Mouse (Mus musculus) kidney, adult 18-20 months (tissue): ENCODE measurements at regions not wholly inside any gene's neighbourhood (a gene's known extent, or its start where the extent isn't known, plus 50 kb on each side); places are given as distances from the start of the nearest gene placed in this dataset.

ENCODE experiments used
- DNase-seq: peaks from one replicate; pipeline ENCODE4 v3.0.0; 2021

DNA sequence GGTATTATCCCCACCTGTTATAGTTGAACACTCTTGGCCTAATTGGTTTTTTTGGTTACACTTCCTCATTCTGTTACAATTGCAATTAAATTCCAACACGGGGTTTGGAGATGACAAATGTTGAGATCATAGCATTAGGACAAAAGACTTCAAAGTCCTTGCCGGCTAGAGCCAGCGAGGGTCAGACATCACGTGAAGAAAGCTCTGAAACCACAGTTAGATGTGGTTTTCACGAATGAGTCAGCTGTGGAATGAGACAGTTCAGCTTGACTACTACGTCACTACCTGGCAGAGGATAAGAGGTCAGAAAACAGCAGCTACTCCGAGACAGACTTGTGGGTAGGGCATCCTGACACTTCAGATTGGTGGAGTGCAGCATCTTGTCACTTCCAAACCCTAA lies 55.5 kb upstream of the Trio start:
- no peak for DNase-seq

DNA sequence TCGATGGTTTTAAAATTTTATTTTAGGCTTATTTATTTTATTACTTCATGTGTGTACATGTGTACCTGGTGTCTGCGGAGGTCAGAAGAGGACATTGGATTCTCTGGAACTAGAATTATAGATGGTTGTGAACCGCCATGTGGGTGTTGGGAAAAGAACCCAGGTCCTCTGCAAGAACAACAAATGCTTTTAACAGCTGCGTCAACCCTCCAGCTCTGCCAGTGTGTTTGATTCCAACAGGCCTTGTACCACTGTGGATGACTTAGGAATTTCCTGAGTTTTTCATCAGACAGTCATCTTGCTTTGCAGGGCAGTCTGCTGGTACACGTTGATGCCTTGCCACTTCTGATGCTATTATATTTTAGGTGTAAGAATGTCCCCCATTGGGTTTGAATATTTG lies 56.8 kb upstream of the Trio start:
- DNase-seq = no peak

DNA sequence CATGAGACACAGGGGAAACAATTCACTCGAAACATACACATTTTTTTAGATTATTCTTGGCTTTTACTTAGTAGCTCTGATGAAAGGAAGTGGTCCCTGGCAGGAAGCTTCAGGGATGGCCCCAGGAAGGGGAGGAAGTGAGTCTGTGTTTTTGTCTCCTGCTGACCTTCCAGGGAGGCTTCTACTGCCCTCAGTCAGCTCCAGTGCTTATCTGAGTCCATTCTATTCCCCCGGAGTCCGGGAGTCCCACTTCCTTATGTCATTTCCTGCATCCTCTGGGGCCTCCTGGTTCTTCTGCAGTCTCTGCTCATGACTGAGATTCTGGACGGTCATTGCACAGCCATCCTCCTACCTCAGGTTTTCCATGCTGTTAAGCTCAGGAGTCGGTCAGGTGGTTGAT lies 80.3 kb upstream of the Trio start:
- no peak for DNase-seq

DNA sequence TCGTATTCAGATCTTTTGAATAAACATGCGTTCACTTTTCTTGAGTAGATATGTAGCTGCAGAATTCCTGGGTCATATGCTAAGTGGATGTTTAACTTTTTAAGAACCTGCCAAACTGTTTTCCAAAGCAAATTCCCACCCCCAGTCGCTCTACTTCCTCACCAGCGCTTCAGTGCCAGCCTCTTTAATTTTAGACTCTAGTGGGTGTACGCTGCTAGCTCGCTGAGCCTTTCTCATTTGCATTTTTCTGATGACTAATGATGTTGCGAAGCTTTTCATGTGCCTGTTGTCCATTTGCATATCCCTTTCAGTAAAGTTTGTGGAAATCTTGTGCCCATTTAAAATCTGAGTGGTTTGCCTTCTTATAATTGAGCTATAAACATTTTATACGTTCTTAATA lies 84.3 kb upstream of the Trio start:
- DNase-seq = peak; percentile 7

DNA sequence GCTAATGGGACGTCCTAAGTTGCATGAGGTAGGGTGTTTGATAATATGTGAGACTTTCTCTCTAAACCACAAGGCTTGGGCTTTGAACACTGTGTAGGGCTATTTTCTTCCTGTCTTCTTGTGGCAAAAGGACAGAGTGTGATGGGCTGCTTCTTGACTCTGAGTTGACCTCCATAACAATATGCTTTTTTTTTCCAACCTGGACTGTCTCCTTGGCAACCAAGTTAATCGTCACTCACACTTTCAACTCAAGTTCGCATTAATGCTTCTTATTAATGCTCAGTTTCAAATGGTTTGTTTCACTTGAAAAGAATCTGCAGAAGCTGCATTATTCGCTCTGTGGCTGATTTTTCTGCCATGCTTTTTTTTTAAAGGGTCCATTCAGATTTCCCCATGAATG lies 87.8 kb upstream of the Trio start:
- DNase-seq = no peak

DNA sequence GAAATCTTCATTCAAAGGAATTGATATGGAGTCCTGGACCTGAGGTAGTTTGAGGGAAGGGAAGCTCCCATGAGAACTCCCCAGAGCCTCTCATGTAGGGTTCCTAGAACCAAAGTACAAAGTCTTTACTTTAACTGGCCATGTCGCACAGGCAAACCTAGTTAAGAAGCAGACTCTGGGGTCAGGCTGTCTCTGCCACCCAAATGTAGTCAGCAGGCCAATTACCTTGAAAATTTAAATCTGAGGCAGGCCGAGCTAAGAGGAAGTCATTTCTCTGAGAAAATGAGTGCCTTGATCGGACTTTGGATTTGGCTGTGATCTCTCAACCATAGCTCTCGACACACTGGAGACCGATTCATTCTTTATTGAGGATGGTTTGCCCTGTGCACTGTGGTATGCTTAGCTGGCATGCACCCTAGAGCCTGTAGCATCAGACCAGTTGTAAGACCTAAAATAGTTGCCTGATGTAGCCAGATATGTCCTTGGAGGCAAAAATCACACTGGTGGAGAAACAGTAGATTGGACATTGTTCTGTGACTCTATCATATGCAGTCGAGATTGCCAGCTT lies 88.6 kb upstream of the Trio start:
- peak; percentile 21 for DNase-seq

DNA sequence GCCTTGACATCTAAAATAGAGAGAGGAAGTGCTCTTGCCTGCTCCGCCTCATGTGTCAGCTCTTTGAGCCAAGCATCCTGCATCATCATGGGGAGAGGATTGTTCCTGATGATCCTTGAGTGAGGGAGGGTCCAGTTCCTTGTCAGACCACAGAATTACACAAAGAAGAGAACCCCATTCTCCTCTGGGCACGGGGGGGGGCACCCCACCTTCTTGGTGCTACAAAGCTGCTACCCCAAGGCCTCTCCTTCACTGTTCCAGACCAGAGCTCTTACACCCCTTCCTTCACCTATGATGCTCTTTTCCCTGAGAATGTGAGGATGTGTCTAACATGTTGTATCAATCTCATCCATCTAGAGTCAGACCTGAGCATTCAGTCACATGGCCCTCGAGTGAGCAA lies 76.7 kb upstream of the Dnah5 start:
- DNase-seq = no peak

DNA sequence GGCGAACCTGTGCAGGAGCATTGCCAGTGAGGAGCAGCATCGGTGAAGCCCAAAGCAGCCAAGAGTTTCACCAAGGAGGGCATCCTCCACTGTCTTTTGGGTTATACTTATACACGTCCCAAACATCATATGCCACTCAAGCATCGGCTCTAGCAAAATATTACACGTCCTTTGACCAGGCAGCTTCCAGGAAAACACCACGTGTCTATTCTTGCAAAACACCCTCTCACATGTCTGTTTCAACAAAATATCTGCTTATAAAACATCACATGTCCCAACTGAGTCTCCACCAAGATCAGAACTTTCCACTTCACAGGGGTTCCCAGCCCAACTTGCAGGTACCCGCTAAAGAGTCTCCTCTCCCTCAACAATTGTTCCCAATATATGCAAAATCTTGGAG lies 74.0 kb upstream of the Dnah5 start:
- DNase-seq = no peak

DNA sequence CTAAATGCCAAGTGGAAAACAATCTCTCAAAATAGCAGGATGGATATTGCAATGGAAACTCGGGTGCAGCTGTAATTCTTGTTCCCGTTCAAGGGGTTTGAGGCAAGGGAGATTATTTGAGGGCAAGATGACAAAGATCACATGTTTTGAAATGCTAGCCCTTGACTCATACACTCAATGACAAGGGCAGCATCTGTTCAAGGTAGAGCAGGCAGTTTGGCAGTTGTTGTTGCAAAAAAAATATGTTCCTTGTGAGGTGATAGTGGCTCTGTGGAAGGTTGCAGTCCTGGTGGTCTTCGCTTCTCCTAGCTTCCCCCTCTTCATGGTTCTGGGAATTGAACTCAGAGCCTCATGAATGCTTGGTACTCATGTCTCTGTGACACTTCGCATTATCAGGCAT lies 72.0 kb upstream of the Dnah5 start:
- DNase-seq = no peak

DNA sequence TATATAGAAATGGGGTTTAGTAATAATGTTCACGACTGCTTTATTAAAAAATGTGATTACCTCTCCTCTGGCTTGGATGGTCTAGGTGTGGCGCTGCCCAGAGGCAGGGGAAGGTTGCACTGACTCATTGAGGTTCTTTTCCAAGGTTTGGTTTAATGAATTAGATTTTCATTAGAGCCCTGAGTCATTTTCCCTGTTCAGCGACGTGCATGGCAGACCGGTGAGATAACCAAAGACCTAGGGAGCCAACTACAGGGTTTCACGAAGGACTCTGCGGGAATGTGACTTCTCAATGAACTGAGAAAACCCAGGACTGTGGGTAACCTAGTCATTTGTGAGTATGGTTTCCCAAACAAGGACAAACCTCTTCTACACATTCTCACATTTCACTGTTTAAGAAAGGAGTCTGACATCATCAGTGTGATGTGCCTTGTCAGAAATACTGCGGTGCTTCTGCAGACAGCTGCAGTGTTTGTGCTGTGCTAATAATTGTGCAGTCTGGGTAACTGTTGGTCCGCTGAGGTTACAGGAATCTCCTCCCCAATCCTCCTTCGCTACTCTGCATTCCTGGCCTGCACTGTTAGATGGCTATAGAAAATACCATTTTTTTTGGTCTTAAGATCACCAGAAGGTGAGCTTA lies 70.3 kb upstream of the Dnah5 start:
- DNase-seq = no peak

DNA sequence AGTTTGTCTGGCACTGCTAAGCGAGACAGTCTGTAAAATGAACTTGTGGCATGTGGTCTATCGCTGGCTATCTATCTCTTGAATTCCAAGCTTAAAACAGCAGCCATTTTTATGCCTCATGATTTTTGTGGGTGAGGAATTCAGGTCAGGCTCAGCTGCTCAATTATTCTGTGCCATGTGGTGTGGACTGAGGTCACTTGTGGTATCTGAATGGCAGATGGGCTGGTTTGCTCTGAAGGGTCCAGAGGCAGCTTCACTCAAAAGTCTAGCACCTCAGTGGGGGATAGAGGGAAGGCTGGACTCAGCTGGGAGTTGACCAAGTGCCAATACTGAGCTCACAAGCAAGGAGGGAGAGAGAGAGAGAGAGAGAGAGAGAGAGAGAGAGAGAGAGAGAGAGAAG lies 69.3 kb upstream of the Dnah5 start:
- no peak for DNase-seq

DNA sequence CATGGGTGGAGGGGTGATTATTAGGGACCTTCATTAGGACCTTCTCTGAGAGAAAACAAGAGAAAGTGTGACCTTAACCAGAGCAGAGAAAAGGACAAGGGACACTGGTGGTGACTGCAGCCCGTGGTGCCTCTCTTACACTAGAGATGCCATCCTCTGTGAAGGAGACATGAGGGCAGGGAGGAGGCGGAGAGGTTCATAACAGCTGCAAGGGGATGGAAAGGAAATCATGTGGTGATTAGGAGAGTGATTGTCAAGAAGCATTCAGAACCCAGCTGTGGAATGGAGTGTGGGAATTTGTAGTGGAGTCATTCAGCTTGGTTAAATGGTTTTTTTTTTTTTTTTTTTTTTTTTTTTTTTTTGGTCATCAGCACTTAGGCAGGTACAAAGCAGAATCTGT lies 64.7 kb upstream of the Dnah5 start:
- no peak for DNase-seq

DNA sequence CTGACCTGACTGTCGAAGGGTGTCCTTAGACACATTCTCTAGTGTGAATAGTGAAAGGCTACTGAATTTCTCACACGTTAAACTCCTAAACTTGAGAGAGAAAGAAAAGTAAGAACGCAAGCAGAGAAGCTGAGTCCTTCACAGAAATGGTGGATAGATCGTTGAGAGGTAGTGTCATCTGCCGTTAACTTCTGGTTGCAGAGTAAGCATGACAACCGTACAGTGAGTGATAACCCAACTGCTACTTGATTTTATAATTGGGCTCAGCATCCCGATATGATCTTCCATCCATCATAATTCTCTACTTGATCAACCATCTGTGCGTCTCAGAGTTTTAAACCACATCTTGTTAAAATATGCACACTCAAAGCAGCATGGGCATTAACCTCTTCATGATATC lies 63.3 kb upstream of the Dnah5 start:
- no peak for DNase-seq

DNA sequence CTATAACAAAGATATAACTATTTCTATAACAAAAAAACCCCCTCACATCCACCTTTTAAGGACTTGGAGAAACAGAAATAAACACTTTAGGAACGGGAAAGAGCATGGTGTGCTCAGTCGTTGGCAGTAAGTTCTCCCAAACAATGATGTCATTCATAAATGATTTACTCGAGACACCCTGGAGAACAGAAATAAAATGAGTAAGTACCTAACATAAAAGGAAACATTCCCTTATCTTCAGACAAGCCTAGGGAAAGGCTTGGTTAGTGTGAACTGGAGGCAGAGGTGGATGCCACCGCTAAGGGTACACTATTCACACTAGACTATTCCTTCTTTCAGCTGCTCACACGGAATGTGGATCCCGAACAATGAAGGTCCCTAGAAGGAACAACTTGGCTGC lies 62.2 kb upstream of the Dnah5 start:
- DNase-seq = peak; percentile 12

DNA sequence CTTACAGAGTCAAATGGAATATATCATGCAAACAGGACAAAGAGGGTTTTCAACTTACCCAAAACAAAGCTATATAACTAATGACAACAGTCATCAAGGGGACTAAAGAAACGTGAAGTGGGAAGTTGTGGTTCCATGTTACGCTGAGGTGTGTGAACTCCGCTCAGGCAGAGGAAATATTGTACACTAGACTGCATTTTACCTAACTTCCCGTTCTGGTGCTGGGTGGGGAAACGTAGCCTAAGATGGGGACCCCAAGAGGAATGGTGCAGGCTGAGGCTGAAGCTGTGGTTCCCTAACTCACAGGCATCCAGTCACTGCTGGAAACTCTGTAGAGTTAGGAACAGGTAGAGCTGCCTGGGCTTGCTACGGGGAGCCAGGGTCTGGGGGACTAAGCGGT lies 59.3 kb upstream of the Dnah5 start:
- no peak for DNase-seq

DNA sequence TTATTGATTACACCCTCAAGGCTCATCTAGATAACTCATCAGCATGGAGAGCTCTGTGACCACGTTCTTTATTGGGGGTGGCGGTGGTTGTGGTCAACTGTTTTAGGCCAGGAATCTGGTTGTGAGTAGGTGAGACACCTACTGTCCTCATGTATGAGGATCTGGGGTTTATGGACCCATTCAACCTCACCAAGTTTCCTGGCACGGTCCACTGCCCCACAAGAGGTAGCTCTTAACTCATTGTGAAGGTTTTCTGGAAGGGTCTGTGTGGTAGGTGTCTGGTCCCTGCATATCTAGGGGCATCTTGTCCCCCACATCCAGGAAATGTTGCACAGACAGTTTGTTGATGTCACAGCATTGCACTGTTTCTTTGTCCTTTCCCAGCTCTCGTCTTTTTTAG lies 58.7 kb upstream of the Dnah5 start:
- no peak for DNase-seq

DNA sequence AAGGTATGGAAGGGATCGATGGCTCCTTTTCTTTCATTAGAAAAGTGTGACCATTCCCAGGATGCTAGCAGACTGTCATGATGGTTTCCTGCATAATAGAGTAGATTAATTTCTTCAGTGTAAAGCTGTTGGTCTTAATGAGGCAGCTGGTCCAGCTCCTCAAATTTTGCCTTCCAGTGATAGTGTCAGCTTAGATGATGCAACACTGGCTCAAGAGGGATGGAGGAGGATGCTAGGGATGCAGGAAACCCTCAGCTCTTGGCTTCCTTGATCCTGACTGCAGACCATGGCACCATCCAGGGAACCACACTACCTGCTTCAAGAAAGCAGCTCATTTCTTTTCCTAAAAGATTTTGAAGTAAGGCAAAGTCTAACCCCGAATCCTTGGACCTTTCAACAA lies 51.9 kb upstream of the Dnah5 start:
- no peak for DNase-seq
